Mouse (Mus musculus) limb, embryonic 10.5 days (tissue): Measurements from ENCODE around the gene Olfr1201. TPM values are rescaled to one million over a fixed set of nuclear protein-coding genes. Genes with fewer than 3 reads are reported as not detected.

ENCODE experiments used
- DNase-seq: peaks from one replicate; pipeline ENCODE4 v3.0.0-alpha.2; 2017; ENCODE audit warnings: low spot score
- H3K27ac ChIP-seq: fragments of 300-500 bp; sonication (generic); 2 replicates; pipeline ENCODE4 v1.5.1; 2016; ENCODE audit warnings: mild to moderate bottlenecking
- H3K27me3 ChIP-seq: fragments of 300-500 bp; sonication (generic); 2 replicates; pipeline ENCODE4 v1.6.1; 2016; ENCODE audit warnings: low read depth, mild to moderate bottlenecking; ENCODE audit not compliant: poor library complexity, severe bottlenecking
- H3K36me3 ChIP-seq: fragments of 300-500 bp; sonication (generic); 2 replicates; pipeline ENCODE4 v1.6.1; 2016; ENCODE audit warnings: mild to moderate bottlenecking, moderate library complexity
- H3K4me1 ChIP-seq: fragments of 300-500 bp; sonication (generic); 2 replicates; pipeline ENCODE4 v1.6.1; 2016
- H3K4me3 ChIP-seq: fragments of 300-500 bp; sonication (generic); 2 replicates; pipeline ENCODE4 v1.5.1; 2016; ENCODE audit warnings: mild to moderate bottlenecking, moderate library complexity
- H3K9me3 ChIP-seq: fragments of 300-500 bp; sonication (generic); replicated peaks from 2 replicates; pipeline ENCODE4 v1.6.1; 2016; ENCODE audit warnings: mild to moderate bottlenecking
- WGBS: fragments of 180-500 bp; shearing (Covaris S2); methylation state at CpG from one replicate; pipeline ENCODE4 v1.1.7; 2016; 5-methylcytosine and 5-hydroxymethylcytosine counted together
- polyA plus RNA-seq: library from polyadenylated mRNA; unstranded; fragments of >200 nt; fragmentation: Nextera tagmentation; extraction: Ambion mirVana; gene quantifications from 2 replicates; pipeline ENCODE4 v1.2.1, GENCODE M21; 2016

The Olfr1201 gene
- polyA plus RNA-seq = not detected in 2 replicates

DNA sequence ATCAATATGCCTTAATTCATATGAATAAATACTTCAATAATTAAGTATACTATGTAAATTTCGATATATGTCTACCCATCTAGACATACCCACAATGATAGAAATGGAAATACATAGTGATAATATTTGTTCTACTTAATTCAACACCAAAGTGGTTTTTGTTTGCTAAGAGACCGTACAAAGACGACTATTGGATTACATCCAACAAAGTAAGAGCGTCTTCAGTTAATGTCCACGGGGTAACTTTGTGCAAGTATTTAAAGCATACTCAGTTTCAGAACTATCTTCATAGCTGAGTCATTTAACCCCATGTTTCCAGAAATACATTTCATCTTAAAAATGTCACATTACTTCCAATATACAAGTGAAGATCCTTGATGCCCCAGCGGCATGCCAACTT, at the start of gene Olfr1201:
Olfr1201 (plus strand) TSS at position 301 of the 400 bp plus-strand sequence.
- 94% methylated on average over 6 of the region's 6 CpGs for WGBS
- no peaks in the 10 kb centered on the region for H3K9me3 ChIP-seq

DNA sequence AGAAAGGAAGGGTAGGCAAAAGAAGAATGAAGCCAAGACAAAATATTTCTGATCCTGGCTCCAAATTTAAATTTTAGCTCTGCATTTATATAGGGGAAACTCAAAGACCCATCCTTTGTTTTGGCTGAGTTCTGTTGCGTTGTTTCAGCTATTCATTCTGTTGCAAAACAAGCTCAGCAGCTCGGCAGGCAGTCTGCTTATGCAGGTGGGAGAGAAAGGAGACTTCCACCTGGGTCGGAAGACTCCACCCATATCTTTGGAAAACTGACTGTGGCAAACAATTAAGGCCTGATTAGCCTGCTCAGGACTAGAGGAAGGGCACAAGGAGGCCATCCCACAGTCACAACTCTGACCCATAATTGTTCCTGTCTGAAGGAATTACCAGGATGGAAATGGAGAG, 49.5 kb upstream of the Olfr1201 start:
- Histone ChIP-seq H3K9me3 (no peaks in the 10 kb centered on the region), H3K27me3 (no peaks in the 10 kb centered on the region), H3K4me3 (no peak overlapping the region), H3K36me3 (no peaks in the 10 kb centered on the region), H3K4me1 (no peaks in the 10 kb centered on the region), H3K27ac (no peak overlapping the region)
- WGBS = 86% methylated on average over 3 of the region's 3 CpGs
- DNase-seq = no peak

More for the DNA sequence above, at the start of gene Olfr1201:
- no peak for DNase-seq
- Histone ChIP-seq H3K27me3 (no peaks in the 10 kb centered on the region), H3K27ac (no peak within 1 kb of the TSS), H3K4me3 (no peak within 1 kb of the TSS), H3K36me3 (no peaks in the 10 kb centered on the region), H3K4me1 (no peaks in the 10 kb centered on the region)

DNA sequence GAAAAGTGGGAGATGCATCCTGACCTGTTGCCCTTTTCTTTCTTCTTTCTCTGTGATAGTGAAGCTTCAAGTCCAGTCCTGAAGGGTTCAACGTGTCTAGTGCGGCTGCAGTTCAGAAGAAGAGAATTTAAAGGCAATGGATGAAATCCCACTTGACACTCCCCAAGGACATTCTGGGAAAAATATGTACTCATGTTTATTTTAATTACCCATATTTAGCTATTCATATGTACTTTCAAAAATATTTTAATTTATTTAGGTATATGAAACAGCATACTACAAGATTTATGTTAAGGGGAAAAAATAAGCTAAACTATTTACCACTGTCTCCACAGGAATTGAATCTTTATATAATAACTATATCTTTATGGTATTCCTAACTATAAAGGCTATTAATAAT, 41.6 kb upstream of the Olfr1201 start, which contains the start of gene Olfr1198:
Olfr1198 (minus strand) TSS at position 101 of the 400 bp plus-strand sequence.
- H3K9me3 ChIP-seq = no peaks in the 10 kb centered on the region
- no peaks in the 10 kb centered on the region for H3K4me1 ChIP-seq
- H3K36me3 ChIP-seq = no peaks in the 10 kb centered on the region
- no peak within 1 kb of the TSS for H3K4me3 ChIP-seq
- no peaks in the 10 kb centered on the region for H3K27me3 ChIP-seq
- H3K27ac ChIP-seq = no peak within 1 kb of the TSS
- WGBS = 91% methylated on average over 2 of the region's 2 CpGs
- no peak for DNase-seq

DNA sequence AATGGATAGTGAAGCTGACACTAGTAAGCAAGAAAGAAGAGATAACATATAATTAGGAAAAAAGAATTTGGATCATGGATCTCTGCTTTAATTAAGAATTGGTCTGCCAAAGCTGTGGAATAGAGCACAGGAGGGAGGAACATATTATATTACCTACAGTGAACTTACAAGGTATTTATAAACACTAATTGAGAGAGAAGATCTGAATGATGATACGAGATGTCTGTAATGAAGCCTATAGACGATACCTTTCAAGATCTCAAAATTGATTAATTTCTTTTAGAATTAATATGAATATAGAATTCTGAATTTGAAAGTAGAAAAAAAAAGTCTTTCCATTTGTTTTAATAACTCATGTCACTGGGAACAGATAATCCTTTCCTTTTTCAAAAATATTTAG, 32.5 kb upstream of the Olfr1201 start, which contains the start of gene Olfr1199:
Olfr1199 (minus strand) TSS at position 101 of the 400 bp plus-strand sequence.
- Histone ChIP-seq H3K36me3 (no peaks in the 10 kb centered on the region), H3K4me3 (no peak within 1 kb of the TSS), H3K27me3 (no peaks in the 10 kb centered on the region), H3K9me3 (no peaks in the 10 kb centered on the region), H3K27ac (no peak within 1 kb of the TSS), H3K4me1 (no peaks in the 10 kb centered on the region)
- DNase-seq = no peak
- WGBS = 91% methylated on average over 2 of the region's 2 CpGs

DNA sequence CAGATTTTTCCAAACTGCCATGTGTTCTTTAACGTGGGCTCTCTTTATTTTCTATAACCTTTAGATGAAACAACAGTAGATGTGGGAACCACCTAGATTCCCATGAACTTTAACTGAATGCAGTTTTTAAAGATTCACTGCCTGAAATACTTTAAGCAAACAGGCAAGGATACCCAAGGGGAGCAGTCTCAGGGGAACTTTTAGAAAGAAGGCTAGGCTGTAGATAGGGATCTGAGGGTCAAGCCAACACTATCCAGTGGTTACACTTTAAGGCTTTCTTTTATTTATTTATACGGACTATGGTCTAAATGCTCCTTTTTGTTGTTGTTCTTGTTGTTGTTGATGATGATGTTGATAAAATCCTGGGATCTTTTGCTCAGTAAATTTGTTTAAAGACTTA, 22.4 kb upstream of the Olfr1201 start, which contains the start of gene Olfr1200:
Olfr1200 (minus strand) TSS at position 101 of the 400 bp plus-strand sequence.
- WGBS = 87% methylated on average over 2 of the region's 2 CpGs
- H3K27ac ChIP-seq = no peak within 1 kb of the TSS
- no peaks in the 10 kb centered on the region for H3K9me3 ChIP-seq
- no peak within 1 kb of the TSS for H3K4me3 ChIP-seq
- H3K36me3 ChIP-seq = no peaks in the 10 kb centered on the region
- no peaks in the 10 kb centered on the region for H3K4me1 ChIP-seq
- DNase-seq = no peak
- no peaks in the 10 kb centered on the region for H3K27me3 ChIP-seq

DNA sequence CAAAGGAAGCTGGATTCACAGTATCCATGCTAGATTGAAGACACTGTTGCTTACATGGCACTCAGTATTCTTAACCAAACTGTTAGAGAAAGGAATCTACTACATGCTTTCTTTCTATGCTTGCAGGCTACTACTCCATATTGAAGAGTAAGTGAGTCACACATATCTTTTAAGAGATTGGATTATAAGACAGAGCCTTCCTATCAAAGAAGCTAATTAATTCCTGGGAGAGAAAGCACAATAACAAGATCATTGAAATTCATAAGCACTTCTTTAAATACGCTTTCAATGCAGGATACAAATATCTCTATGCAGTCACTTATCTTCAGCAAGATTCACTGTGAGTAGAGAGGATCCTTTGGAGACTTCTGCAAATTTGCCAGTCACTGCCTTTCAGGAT, 21.4 kb downstream of the Olfr1201 start, which contains the start of gene Olfr1202:
Olfr1202 (plus strand) TSS at position 301 of the 400 bp plus-strand sequence.
- no peaks in the 10 kb centered on the region for H3K36me3 ChIP-seq
- no peaks in the 10 kb centered on the region for H3K4me1 ChIP-seq
- 88% methylated on average over 1 of the region's 1 CpGs for WGBS
- no peak for DNase-seq
- H3K9me3 ChIP-seq = no peaks in the 10 kb centered on the region
- H3K4me3 ChIP-seq = no peak within 1 kb of the TSS
- no peak within 1 kb of the TSS for H3K27ac ChIP-seq
- no peaks in the 10 kb centered on the region for H3K27me3 ChIP-seq

DNA sequence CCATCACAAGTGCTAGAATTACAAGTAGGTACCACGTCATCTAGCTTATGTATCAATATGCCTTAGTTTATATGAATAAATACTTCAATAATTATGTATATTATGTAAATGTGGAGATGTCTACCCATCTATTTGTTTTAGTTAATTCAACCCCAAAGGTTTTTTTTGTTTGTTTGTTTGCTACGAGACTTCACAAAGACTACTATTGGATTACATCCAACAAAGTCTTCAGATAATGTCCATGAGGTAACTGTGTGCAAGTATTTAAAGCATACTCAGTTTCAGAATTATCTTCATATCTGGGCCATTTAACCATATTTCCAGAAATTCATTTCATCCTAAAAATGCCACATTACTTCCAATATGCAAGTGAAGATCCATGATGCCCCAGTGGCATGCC, 36.6 kb downstream of the Olfr1201 start, which contains the start of gene Olfr1205:
Olfr1205 (plus strand) TSS at position 301 of the 400 bp plus-strand sequence.
- H3K4me1 ChIP-seq = no peaks in the 10 kb centered on the region
- DNase-seq = no peak
- 96% methylated on average over 2 of the region's 2 CpGs for WGBS
- no peak within 1 kb of the TSS for H3K4me3 ChIP-seq
- no peaks in the 10 kb centered on the region for H3K27me3 ChIP-seq
- H3K9me3 ChIP-seq = no peaks in the 10 kb centered on the region
- no peak within 1 kb of the TSS for H3K27ac ChIP-seq
- H3K36me3 ChIP-seq = no peaks in the 10 kb centered on the region

DNA sequence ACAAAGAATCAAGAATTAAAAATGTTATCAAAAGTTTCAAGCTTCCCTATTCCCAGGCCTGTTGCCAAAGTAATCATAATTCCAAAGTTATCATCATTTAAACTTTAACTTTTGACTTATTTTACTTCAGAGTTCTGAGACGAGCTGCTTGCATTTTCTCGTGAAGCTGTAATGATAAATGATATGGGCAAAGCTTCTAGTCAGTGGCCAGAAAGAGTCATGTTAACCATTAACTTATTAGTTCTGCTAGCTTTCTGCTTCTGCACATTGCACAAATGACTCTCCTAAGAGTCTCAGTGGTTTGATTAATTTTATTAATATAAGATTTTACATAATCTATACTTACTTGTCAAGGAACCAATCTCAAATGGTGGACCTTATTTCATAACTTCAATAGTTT, 45.6 kb downstream of the Olfr1201 start:
- no peaks in the 10 kb centered on the region for H3K36me3 ChIP-seq
- 93% methylated on average over 2 of the region's 2 CpGs for WGBS
- H3K27ac ChIP-seq = no peak overlapping the region
- no peak for DNase-seq
- no peaks in the 10 kb centered on the region for H3K4me1 ChIP-seq
- H3K27me3 ChIP-seq = no peaks in the 10 kb centered on the region
- no peaks in the 10 kb centered on the region for H3K9me3 ChIP-seq
- H3K4me3 ChIP-seq = no peak overlapping the region

Other genes starting within 250 kb of the Olfr1201 start
- not detected in 2 replicates for gene Olfr1188, start 236.1 kb upstream of the Olfr1201 start, polyA plus RNA-seq
- not detected in 2 replicates for gene Olfr1189, start 206.6 kb upstream of the Olfr1201 start, polyA plus RNA-seq
- gene Olfr1191-ps1, start 152.5 kb upstream of the Olfr1201 start, polyA plus RNA-seq = not detected in 2 replicates
- not detected in 2 replicates for gene Olfr1192-ps1, start 144.5 kb upstream of the Olfr1201 start, polyA plus RNA-seq
- not detected in 2 replicates for gene Olfr1193, start 117.4 kb upstream of the Olfr1201 start, polyA plus RNA-seq
- not detected in 2 replicates for gene Olfr1195, start 103.8 kb upstream of the Olfr1201 start, polyA plus RNA-seq
- gene Olfr1196, start 88.4 kb upstream of the Olfr1201 start, polyA plus RNA-seq = not detected in 2 replicates
- not detected in 2 replicates for gene Olfr1197, start 60.7 kb upstream of the Olfr1201 start, polyA plus RNA-seq
- gene Olfr1198, start 41.7 kb upstream of the Olfr1201 start, polyA plus RNA-seq = not detected in 2 replicates
- gene Olfr1199, start 32.6 kb upstream of the Olfr1201 start, polyA plus RNA-seq = not detected in 2 replicates
- not detected in 2 replicates for gene Olfr1200, start 22.5 kb upstream of the Olfr1201 start, polyA plus RNA-seq
- 0.04 TPM in 2 replicates for gene Olfr1202, start 21.5 kb downstream of the Olfr1201 start, polyA plus RNA-seq
- gene Olfr1205, start 36.7 kb downstream of the Olfr1201 start, polyA plus RNA-seq = not detected in 2 replicates
- not detected in 2 replicates for gene Olfr1204, start 56.3 kb downstream of the Olfr1201 start, polyA plus RNA-seq
- not detected in 2 replicates for gene Olfr1206, start 70.2 kb downstream of the Olfr1201 start, polyA plus RNA-seq
- not detected in 2 replicates for gene Olfr1208, start 109.3 kb downstream of the Olfr1201 start, polyA plus RNA-seq
- not detected in 2 replicates for gene Olfr1209, start 122.1 kb downstream of the Olfr1201 start, polyA plus RNA-seq
- not detected in 2 replicates for gene Olfr1211, start 145.1 kb downstream of the Olfr1201 start, polyA plus RNA-seq
- gene Olfr1212, start 160.9 kb downstream of the Olfr1201 start, polyA plus RNA-seq = not detected in 2 replicates
- not detected in 2 replicates for gene Gm13762, start 187.2 kb downstream of the Olfr1201 start, polyA plus RNA-seq
- gene Olfr1214, start 199.6 kb downstream of the Olfr1201 start, polyA plus RNA-seq = not detected in 2 replicates
- gene Olfr1215, start 213.9 kb downstream of the Olfr1201 start, polyA plus RNA-seq = not detected in 2 replicates
- gene Olfr1216, start 225.3 kb downstream of the Olfr1201 start, polyA plus RNA-seq = not detected in 2 replicates
- gene Olfr1217, start 239.0 kb downstream of the Olfr1201 start, polyA plus RNA-seq = not detected in 2 replicates